Mouse (Mus musculus) MN1 (cell line): ENCODE data around the gene Cd4.

Experiments used
- DNase-seq: peaks from one replicate; pipeline ENCODE4 v3.0.0-alpha.2; 2016; ENCODE audit warnings: low spot score

The Cd4 gene

DNA sequence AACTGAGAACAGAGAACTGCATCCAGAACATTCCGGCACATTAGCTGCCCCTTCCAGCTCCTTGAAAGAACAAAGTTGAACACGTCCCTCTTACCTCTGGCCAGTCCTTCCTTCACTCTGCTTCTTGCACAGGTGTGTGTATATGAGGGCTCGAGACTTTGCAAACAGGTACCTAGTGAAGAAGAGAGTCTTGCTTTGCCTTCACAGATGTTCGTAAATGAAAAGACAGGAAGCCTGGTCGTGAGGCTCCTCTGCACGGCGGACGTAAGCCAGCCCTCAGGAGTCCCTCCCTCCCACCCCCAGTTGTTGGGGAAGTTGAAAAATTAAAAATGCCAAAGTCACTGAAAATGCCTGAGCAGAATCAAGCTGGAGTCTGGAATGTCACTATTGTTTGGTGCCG, at the start of gene Cd4:
TSS of gene Cd4 (minus strand) at position 236 of the 400 bp plus-strand sequence.
- DNase-seq: no peak

DNA sequence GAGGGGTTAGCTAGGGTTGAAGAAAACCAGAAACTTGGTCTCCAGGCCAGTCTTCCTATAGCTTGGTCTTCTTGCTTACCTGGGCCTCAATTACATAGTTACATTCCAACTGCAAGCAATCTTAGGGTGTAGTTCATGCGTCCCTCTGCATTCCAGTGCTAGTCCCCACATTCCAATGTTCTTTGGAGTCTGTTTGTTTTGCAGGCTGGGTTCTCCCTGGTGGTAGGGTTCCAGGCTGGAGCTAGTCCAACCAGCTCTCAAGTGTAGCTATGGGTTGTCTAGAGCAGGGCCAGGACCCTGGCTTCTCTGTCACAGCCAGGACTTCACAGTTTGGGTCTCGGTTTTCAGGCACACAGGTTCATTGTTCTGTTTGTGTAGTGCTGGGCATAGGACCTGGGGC, 49.5 kb upstream of the Cd4 start:
- DNase-seq: no peak

DNA sequence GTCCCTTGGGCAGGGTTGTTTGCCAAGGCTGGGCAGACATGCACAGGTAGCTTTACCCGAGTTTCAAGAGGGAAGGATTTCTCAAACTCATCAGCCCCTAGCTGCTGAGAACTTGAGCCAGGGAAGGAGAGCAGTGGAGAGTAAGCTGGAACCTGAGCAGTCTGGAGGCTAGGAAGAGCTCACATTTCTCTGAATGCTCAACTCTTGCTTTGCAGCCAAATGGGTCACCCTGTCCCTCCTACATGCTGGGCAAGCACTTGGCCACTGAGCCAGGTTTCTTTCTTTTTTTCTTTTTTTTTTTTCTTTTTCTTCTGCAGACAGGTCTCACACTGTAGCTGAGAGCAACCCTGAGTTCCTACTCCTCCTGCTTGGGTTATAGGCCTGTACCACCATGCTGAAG, 48.7 kb upstream of the Cd4 start:
- no peak for DNase-seq

DNA sequence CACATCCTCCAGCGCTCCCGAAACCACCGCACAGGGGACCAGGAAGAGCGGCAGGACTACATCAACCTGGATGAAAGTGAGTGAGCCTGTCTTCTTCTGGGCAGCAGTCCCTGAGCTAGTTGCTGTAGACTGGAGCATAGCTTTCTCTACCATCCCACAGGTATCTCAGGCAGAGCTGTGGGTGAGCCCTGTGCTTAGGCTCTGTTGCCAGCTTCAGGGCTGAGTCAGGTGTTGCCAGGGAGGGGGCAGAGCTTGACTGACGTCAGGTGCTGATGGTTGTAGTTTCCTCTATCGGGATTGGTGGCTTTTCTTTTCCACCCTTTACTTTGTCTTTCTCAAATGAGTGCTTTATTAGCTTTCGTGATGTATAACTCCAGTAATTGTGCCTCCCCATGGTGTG, 46.6 kb upstream of the Cd4 start:
- no peak for DNase-seq

DNA sequence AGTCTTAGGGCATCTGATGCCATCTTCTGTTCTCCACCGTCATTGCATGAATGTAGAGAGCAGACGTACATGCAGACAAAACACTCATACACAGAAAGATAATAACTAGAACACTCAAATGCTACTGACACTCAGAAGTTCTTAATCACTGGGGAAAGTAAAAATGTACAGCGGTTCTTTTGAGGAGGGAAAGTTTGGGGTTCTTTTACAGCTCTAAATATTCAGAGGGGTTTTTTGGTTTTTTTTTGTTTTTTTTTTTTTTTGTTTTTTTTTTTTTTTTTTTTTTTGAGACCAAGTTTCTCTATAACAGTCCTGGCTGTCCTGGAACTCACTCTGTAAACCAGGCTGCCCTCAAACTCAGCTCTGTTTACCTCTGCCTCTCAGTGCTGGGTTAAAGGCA, 45.1 kb upstream of the Cd4 start:
- no peak for DNase-seq

DNA sequence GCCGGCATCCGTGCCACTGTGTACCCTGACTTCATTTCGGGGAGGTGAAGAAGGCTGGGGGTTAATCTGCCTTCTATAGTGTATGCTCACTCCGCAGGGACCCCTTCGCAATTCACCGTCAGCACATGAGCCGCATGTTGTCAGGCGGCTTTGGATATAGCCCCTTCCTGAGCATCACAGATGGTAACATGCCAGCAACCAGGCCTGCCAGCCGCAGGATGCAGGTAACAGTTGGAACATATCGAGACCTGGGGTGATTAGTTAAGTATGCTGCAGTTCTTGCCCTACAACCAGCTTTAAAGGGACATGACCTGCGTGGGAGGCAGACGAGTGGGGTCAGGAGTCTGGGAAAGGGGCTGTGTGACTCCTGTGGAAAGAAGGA, 44.3 kb upstream of the Cd4 start:
- DNase-seq: no peak

DNA sequence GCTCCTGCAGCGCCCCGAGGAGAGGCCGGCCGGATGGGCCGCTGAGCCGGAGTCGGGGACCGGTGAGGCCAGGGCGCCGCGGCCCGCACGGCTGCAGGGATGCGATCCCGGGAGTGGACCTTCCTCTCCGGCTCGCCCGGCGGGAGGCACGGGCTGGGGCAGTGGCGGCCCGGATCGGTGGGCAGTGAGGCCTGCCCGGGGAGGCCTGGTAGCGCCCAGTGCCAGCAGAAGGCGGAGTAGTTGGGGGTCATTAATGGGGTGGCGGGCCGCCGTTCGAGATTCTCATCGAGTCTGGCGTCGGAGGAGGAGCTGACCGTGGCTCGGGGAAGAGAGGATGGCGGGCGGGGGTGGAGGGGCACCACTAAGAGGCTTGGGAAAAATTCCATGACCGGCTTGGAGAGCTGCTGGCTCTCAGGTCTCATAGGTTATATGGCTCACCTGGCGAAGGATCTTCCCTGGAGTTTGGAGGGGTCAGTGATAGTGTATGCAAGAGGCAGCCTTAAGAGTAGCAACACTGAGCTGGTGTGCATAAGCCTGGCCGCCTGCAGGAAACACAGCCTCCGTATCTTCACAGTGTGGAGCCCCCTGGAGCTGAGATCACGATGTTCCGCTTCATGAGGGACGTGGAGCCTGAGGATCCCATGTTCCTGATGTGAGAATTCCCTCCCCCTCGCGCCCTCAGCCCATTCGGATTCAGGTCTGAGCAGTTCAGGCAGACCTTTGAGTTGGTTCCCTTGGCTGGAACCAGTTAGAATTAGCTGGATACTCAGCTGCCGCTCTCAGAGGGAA, 43.7 kb upstream of the Cd4 start:
- DNase-seq: peak; percentile 69

DNA sequence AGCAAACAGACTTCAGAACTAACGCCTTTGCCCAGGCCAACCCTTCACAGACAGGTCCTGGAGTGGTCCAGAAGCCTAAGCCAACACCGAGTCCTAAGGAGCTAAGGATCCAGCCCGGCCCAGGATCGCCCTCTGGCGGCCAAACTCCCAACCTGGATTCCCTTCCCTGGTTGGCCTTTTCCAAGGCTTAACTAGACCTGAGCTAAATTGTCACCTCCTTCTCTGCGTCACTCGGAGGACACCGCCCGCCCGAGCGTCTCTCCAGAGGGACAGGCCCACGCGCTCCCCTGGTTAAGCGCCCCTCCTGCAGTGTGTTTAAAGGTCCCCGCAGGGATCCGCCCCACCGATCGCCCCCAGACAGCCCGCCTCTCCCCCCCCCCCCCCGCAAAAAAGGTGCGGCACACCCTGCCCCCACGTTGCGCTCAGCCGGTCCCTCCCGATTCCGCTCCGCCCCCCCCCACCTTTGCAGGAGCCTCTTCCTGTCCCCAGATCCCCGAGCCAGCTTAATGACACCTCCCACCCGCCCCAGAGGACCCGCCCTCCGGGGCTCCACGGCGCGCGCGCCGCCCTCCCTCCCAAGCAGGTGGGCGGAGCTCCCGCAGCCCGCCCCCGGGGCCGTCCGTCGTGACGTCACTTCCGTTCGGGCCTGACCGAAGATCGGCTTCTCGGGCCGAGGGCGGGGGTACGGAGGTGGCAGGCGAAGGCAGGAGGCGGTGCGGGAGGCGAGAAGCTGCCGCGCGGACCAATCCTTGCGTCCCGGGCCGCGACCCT, 42.9 kb upstream of the Cd4 start, which contains the start of gene Mlf2:
TSS of gene Mlf2 (plus strand) at position 633 of the 771 bp plus-strand sequence.
- peak; percentile 98 for DNase-seq

DNA sequence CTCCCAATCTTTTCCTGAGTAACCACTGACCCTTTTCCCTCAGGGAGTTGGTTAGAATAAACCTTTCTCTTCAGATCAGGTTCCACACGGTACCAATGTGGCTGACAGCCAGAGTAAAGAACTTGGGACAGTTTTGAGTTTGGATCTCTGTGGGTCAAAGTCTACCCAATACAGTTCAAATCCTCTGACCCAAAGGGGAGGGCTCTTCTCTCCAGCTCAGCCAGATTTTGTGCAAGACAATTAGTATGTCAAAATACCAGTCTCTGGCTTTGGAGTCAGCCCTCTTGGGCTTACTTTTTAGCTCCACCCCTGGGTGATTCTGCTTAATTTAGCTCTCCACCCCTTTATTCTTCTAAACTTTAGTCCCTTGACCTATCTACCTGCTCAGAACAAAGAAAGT, 42.2 kb upstream of the Cd4 start:
- peak; percentile 48 for DNase-seq

DNA sequence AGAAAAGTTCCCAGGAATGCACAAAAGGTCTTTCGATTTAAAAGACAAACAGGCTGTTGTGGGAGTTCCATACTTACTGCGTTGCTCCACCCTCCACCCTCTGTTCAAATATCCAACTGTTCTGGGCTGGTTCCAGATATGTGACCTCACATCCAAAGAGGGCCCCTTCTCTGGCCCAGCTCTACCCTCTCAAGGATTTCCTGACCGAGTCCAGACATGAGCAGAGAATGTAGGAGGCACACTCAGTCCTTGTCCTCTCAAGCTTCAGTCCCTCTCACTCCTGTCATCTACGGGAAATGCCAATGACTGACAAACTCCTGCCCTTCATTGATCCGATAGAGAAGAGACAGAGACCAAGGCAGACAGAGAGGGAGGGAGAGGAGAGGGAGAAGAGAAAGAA, 37.9 kb upstream of the Cd4 start:
- DNase-seq: no peak

DNA sequence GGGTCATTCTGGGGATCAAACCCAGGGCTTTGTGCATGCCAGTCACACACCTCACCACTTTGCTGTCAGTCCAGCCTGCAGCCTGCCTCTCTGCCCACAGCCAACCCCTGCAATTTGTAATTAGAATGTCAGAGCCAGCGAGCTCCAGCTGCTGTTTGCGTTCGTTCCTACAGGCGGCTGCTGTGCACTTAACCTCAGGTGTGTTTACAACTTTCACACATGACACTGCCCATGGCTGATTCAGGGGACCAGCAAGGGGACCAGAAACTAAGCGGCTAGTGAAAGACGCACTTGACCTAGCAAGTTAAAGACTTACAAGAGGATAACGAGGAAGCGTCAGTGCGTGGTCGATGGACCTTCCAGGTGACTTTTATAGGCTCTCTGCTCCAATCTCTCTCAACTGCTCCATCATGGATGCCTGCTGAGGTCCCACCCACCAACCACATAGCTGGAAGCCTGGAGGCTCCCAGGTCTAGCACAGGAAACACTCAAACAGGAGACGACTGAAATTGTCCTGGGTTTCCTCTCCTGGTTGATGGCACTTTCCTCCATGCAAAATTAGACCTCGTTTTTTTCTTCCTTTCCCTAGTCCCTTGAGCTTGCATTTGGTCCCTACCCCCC, 37.3 kb upstream of the Cd4 start:
- DNase-seq: no peak

DNA sequence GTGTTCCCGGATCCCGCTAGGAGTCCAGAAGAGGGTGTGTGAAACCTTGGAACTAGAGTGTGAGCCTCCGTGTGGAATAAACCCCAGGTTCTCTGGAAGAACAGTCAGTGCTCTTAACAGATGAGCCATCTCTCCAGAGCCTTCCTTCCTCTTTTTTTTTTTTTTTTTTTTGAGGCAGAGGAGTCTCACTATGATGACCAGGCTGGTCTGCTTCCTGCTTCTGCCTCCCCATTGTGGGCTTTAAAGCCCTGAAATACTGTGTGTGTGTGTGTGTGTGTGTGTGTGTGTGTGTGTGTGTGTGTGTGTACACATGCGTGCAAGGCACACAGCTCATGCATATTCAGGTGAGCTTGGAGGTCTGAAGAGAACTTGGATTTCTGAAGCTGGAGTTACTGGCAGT, 33.5 kb upstream of the Cd4 start:
- DNase-seq: no peak

DNA sequence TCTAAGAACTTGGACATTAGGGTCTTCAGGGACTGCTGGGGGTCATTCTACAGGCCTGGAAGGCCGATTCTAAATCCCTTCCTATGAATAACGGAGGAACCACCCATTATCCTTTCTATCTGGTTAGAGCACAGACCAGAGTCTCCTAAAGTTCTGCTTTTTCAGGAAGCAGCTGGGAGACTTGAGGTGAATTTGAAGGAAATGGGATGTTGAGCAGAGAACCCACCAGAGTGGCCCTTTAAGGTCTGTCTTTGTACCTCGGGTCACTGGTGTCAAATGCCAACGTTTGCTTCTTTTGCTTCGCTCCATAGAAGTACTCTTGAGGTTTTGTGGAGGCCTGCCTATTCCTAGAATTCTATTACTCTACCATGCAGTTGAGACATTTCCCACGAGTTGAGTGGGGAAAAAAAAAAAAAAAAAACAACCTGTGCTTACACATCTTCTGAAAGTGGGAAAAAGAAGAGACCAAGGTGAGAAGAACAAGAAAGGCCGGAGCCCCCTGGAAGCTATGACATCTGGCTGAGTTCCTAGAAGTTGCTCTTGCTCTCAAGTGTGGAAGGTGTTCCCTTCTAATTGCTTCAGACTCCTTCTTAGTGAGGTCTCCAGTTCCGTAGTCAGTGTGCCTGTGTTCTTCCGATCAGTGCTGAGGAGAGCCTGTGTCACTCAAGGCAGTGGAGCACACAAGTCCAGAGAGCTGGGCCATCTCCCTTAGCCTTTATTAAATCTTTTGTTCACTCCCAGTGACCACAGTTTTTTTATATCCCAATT, 32.5 kb upstream of the Cd4 start:
- DNase-seq: no peak

DNA sequence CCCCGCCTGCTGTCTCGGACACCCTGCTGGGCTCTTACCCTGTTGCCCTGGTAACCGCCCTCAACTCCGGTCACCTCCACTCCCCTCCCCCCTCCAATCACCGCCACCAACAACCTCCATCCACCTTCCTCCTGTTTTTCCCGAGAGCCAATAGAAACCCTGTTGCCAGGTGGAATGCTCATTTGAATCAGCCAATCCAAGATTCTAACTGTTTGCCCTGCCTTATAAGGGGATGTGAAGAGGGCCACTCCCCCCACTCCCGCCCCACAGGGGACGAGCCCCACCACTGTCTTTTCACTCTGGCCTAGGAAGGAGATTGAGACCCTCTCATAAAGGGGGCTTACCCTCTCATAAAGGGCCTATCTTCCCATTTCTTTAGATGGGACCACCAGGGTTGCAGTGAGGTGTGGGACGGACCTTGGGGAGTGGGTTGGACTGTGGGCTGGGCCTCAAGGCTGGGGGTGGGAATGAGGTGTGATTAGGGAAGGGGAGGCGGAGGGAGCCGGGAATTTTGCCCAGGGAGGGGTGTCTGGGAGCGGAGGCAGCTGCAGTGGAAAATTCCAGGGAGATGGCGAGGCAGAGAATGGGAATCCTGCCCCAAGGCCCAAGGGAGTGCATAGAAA, 31.8 kb upstream of the Cd4 start, which contains the start of gene Ptms:
TSS of gene Ptms (minus strand) at position 409 of the 623 bp plus-strand sequence.
- peak; percentile 96 for DNase-seq

DNA sequence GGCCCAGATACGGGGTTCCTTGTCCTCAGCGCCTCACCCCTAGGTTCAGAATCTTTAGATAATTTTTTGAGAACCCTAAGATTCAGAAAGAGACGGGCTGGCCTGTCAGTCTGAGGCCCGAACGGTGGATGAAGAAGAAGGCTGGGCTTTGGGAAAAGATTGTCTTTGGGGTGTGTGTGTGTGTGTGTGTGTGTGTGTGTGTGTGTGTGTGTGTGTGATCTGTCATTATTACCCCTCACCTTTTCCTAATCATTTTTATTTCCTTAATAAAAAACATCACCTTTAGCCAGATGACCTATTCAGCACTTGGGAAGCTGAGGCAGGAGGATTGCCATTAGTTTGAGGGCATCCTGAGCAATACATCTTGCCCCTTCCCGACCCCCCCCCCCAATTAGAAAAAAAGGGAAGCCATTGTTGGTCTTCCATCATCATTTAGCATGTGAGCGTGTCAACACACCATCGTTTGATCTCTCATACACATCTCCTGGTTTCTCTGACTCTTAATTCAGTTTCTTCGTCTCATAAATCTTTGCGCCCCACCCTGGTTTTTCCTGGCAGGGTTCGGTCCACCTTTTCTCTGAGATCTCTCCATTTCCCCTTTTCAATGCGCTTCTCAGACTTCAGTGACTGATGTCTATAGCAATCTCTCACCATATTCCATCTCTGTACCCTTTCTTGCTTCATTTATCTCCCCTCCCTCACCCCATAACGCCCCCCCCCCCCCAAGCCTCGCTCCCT, 31.0 kb upstream of the Cd4 start:
- peak; percentile 67 for DNase-seq

DNA sequence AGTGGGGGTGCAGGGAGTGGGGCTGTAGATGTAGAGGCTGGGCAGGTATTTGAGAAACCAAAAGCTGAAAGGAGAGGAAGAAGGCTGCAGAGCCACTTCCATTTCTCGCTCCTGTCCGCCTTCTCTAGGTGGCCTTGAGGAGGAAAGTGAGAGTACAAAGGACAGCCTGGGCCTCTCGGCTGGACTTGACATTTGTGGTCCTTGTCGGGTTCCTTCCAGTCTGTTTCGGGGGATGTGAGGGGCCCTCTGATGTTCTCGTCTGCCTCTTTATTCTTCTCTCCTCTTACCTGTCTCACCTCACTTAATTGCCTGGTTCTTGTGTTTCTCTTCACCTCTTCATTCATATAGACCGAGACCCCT, 30.3 kb upstream of the Cd4 start:
- DNase-seq: no peak

DNA sequence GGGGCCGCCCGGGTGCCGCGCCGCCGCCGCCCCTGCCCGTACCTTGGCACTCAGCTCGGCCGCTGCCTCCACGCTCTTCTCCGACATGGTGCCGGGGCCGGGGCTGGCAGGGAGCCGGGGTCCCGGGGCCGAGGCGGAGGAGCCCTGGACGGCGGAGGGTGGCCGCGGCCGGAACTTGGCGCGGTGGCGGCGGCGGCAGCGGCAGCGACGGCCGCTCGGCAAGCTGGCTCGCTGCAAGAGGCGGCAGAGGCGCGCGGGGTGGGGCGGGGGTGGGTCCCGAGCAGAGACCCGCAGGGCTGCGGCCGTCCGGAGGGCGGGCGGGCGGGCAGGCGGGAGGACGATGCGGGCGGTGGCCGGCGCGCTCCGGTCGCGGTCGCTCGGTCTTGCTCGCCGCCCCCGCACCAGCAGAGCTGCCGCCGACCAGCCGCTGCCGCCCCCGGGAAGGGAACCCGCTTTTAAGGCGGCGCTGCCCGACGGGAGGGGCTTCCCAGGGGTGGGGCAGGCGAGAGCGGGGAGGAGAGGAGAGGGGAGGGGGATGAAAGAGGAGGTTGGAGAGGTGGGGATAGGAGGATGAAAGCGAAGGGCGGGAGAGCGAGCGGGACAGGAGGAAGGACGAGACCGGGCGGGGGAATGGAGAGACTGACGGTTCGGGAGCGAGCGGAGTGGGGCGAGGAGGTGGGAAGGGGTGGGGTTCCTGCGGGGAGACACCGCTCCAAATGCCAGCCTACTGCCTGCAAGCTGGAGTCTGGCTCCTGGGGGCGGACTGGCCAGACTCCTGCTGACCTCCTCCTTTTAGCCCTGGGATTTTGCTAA, 29.7 kb upstream of the Cd4 start:
- DNase-seq: peak; percentile 94

DNA sequence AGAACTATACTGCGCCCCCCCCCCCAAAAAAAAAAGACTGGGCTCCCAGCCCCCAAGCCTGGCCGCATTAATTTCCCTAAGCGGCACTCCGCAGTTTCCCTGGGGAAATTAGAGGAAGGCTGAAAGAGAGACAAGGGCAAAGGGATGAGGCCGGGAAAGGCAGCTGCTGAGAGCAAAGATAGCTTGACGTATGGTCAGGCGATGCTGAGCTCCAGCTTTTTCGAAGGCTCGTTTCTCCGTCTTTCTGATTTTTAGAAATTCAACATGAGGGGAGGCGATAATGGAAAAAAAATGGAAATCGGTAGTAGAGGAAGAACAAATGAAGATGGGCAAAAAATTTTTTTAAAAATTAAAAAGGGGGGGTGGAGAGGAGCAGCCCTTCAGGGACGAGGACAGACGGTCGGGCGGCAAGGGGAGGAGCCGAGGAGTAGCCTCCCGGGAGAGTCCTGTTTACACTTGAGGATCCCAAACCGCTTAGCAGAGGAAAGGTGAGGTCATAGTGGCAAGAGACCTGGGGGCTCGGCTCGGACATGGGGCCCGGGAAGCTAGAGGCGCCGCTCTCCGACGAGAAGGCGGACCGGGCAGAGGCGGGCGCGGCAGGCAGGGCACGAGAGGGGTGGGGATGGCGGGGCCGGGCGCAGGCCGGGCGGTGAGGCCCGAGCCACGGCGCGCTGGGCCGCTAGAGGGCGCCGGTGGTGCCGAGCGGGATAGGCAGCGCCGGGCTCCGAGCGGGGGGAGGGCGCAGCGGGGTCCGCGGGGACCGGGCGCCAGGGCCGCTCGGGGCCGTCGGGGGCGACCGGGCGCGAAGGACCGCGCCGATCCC, 28.9 kb upstream of the Cd4 start:
- DNase-seq: peak; percentile 89

DNA sequence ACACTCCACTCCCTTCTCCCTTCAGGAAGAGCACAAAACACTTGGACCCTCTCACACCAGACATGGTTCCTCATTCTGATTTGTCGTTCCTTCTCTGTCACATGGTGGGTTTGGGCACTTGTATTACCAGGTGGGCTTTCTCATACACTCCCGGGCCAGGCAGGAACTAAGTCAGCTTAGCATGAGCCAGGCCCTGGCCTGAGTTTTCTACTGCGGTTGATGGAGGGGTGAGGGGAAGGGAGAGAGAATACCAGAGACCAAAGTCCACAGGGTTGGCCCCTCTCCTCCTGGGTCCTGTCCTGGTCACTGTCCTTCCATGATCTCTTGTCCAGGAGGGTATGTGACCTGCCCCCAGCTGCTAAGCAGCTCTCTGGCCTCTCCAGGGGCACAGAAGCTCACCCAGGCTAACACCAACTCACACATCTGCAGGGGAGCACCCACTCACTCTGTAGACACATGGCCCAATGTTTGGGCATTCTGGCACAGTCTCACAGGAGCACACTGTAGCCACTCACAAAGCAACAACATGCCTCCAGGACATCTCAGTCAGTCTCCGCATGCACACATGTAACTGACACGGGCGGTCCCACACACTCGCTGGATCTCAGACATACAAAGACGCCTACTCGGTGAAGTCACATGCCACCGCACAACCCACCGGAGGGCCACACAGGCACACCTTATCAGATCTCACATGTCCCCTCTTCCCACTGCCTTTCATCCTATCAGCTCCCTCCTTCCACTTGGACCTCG, 28.1 kb upstream of the Cd4 start:
- DNase-seq: peak; percentile 57
